Mouse (Mus musculus) ES-Bruce4 (cell line): Measurements from ENCODE around the gene Gprin1. TPM values are rescaled to one million over a fixed set of nuclear protein-coding genes. Genes with fewer than 3 reads are reported as not detected.
"Not testable (repeated sequence)": the region's sequence is repeated elsewhere in the genome, so short reads cannot be mapped to it uniquely, and the experiment has no call there.

ENCODE experiments used
- H3K27ac ChIP-seq: 2 replicates; pipeline ENCODE4 v1.5.1; 2012; ENCODE audit warnings: low read length, inconsistent platforms; ENCODE audit not compliant: insufficient read depth
- H3K27me3 ChIP-seq: 2 replicates; pipeline ENCODE4 v1.6.1; 2012; ENCODE audit warnings: mild to moderate bottlenecking, low read length, inconsistent platforms; ENCODE audit not compliant: control insufficient read depth, poor library complexity, insufficient read depth, severe bottlenecking
- H3K36me3 ChIP-seq: 2 replicates; pipeline ENCODE4 v1.6.1; 2012; ENCODE audit warnings: inconsistent platforms, mild to moderate bottlenecking, low read length, moderate library complexity; ENCODE audit not compliant: control insufficient read depth, poor library complexity, insufficient read depth, severe bottlenecking
- H3K4me1 ChIP-seq: one replicate; pipeline ENCODE4 v1.8.1; 2011; ENCODE audit warnings: low read length; ENCODE audit not compliant: control insufficient read depth, insufficient read depth
- H3K4me3 ChIP-seq: 2 replicates; pipeline ENCODE4 v1.5.1; 2011; ENCODE audit warnings: low read depth, mild to moderate bottlenecking, low read length
- H3K9ac ChIP-seq: 2 replicates; pipeline ENCODE4 v1.6.1; 2012; ENCODE audit warnings: low read depth, mild to moderate bottlenecking, inconsistent platforms; ENCODE audit not compliant: poor library complexity, severe bottlenecking
- H3K9me3 ChIP-seq: replicated peaks from 2 replicates; pipeline ENCODE4 v1.6.1; 2012; ENCODE audit warnings: mild to moderate bottlenecking, low read length, inconsistent platforms; ENCODE audit not compliant: control insufficient read depth, poor library complexity, insufficient read depth, severe bottlenecking
- CTCF ChIP-seq: IDR thresholded peaks from one replicate; pipeline ENCODE4 v1.8.1; 2011; ENCODE audit warnings: low read depth, low read length
- EP300 ChIP-seq: IDR thresholded peaks from 2 replicates; pipeline ENCODE4 v1.6.1; 2011; ENCODE audit warnings: low read depth, low read length; ENCODE audit not compliant: insufficient read depth
- POLR2A ChIP-seq: IDR thresholded peaks from one replicate; pipeline ENCODE4 v1.8.1; 2011; ENCODE audit warnings: low read length; ENCODE audit not compliant: insufficient read depth
- polyA plus RNA-seq: library from polyadenylated mRNA; stranded (reverse); fragments of >200 nt; gene quantifications from 2 replicates; pipeline ENCODE4 v1.2.4, GENCODE M21; 2011; ENCODE audit warnings: low read depth; ENCODE audit not compliant: missing spikeins, insufficient read depth, insufficient read length

Gene Gprin1
- polyA plus RNA-seq, 1 experiment, result not detected

DNA sequence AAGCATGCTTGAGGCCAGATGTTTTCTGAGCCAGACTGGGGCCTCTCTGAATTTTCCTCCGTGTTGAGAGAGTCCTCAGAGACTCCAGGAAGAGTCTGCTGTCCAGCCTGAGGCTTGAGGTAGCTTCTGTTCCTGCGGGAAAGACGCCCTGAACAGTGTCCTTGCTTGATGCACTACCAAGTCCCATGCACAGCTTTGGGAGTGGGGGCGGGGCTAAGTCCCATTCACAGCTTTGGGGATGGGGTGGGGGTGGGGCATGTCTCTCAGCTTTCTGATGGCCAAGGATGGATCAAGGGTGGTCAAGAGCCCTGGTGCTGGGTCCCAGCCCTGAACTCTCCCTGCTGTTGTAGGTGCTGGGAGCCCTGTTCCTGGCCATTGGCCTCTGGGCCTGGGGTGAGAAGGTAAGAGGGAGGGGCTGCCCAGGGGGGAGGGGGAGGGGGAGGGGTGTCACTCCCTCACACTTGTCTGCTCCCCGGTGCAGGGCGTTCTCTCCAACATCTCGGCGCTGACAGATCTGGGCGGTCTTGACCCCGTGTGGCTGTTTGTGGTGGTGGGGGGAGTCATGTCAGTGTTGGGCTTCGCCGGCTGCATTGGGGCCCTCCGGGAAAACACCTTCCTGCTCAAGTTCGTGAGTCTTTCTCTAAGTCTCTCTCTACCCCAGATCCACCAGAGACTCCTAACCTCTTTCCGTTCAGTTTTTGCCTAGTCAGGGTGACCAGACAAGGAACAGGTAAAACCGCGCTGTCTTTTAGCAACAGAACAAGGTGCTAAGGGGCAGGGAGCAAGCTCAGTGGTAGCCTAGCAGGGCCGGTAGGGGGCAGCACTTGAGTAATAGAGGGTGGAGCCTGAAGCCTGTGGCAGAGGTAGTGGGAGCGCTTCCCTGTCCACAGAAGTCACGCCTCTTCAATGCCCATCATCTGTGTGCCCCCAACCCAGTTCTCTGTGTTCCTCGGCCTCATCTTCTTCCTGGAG lies 42.9 kb upstream of the Gprin1 start:
- Histone ChIP-seq H3K4me1 (peaks cover 3% of the 10 kb centered on the region), H3K36me3 (no peaks in the 10 kb centered on the region), H3K4me3 (peak overlapping the region; percentile 17; the same call in 1 of the 2 replicates), H3K9ac (no peak overlapping the region), H3K27ac (peak overlapping the region; percentile 34; the same call in 1 of the 2 replicates), H3K9me3 (no peaks in the 10 kb centered on the region), H3K27me3 (no peaks in the 10 kb centered on the region)
- peak; percentile 82 for TF ChIP-seq CTCF
- TF ChIP-seq EP300, result peak; percentile 16; the same call in 1 of the 2 replicates
- no peak for TF ChIP-seq POLR2A

DNA sequence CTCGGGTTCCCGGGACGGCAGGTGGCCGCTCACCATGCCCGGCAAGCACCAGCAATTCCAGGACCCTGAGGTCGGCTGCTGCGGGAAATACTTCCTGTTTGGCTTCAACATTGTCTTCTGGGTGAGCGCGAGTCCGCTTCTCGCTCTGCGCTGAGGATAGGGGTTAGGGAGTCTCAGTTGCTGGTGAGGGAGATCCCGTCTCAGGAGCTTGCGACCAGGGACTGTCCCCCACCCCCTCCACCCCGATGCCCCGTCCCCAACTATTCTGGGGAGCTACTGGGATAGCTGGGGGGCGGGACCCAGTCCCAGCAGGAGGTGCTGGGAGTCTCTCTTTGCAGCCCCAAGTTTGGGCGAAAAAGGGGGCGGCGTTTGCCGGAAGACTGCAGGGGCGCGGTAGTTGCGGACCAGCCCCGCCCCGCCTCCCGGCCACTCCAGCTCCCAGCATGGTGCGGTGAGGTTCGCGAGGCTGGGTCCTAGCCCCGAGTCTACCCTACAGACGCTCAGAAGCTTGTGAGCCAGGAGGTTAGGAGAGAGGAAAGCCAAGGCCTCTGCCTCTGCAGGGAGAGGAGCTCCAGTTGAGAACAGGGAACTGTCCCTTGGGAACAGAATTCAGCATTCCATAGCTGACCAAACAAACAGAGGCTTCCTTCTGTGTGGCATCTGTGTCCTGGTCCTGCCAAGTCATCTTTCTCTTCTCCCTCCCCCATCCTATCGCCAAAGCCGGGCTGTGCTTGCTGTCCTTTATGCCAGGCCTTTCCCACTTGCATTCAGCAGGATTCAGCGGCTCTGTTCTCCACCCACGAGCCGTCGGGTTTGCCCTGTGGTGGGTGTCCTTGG lies 40.1 kb upstream of the Gprin1 start:
- Histone ChIP-seq H3K27me3 (no peaks in the 10 kb centered on the region), H3K27ac (no peak overlapping the region)
- TF ChIP-seq EP300 (0 out of 2 replicates have a peak, but pooled peaks have one; percentile 10), CTCF (no peak)

DNA sequence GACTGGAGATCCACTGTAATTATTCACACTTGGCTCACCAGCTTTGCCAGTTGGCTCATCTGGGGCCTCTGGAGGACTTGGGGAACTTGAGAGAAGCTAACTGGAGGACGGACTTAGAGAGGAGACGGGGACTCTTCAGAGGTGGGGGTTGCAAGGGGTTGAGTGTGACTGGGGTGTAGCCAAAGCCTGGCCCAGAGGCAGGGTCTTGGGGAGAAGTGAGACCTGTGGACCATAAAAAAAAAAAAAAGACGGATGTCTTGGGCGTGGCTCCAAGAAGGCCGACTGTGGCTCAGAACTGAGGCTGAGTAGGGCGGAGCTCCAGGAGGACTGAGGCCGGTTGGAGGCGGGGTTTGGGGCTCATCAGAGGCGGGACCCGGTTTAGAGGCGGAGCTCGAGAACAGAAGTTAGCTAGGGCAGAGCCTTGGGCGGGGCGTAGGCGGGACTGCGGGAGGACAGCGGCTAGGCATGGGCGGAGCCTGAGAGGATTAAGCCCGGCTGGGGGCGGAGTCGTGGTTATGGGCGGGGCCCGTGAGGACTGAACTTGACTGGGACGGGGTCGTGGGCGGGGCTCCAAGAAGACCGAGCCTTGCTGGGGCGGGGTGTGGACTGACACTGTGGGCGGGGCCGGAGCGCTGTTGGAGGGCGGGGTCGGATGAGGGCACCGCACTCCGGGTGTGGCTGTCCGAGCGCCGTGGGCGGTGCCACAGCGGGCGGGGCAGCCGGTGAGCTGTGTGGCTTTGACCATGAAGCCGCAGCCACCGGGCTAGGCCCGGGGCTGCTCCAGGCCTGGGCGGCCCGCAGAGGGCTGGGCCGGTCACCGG lies 39.3 kb upstream of the Gprin1 start, which contains the start of gene Tspan17:
Gene Tspan17 (plus strand): TSS at position 638 of the 821 bp plus-strand sequence.
- TF ChIP-seq POLR2A (no peak), CTCF (no peak), EP300 (no peak)
- peak within 1 kb of the TSS; percentile 49 for H3K9ac ChIP-seq
- H3K9me3 ChIP-seq, result no peaks in the 10 kb centered on the region
- H3K4me1 ChIP-seq, result peaks cover 3% of the 10 kb centered on the region
- H3K27me3 ChIP-seq, result no peaks in the 10 kb centered on the region
- H3K36me3 ChIP-seq, result no peaks in the 10 kb centered on the region
- H3K27ac ChIP-seq, result no peak within 1 kb of the TSS
- peak within 1 kb of the TSS; percentile 76 for H3K4me3 ChIP-seq

More for the DNA sequence above, 40.1 kb upstream of the Gprin1 start:
- H3K9ac ChIP-seq, result peak overlapping the region; percentile 49
- H3K4me3 ChIP-seq, result peak overlapping the region; percentile 76
- peaks cover 3% of the 10 kb centered on the region for H3K4me1 ChIP-seq
- H3K36me3 ChIP-seq, result no peaks in the 10 kb centered on the region
- no peaks in the 10 kb centered on the region for H3K9me3 ChIP-seq

DNA sequence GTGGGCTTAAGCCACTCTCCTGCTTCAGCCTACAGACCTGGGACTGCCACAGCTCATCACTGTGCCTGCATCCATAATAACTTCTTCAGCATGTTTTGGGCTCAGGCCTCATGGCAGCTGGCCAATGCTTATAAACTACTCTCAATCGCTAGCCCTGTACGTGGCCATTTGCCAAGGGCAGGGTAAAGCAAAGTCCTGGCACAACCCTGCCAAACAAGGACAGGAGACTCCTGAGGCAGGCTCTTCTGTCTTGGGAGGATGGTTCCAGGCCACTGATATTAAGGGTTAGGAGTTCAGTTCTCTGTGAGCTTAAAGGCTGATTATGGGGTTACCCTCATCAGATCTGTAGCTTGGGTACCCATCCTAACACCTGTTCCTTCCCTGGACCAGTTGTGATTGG lies 37.9 kb upstream of the Gprin1 start:
- H3K27me3 ChIP-seq, H3K36me3 ChIP-seq, H3K4me3 ChIP-seq, H3K9me3 ChIP-seq, H3K9ac ChIP-seq, H3K27ac ChIP-seq, H3K4me1 ChIP-seq: not testable (repeated sequence)

DNA sequence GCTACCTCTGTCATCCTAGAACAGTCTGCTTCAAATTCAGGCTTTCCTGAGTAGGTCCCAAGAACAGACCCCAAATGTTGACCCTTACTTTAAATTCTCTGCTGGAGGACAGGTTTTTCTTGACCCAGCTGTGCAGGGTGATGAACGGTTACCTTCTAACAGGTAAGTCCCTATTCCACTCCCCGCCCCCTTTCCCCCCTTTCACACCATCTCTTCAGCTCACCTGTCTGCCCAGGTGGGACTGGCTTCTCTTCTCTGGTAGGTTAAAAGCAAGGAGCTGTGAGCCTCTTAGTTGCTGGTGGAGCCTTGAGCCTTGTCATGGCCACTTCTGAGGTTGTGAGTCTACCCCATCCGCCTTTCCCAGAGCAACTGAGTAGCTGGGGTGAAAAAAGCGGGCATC lies 34.0 kb upstream of the Gprin1 start, which contains the start of gene Eif4e1b:
Gene Eif4e1b (plus strand): TSS at position 301 of the 400 bp plus-strand sequence.
- Histone ChIP-seq H3K4me3 (no peak within 1 kb of the TSS), H3K9me3 (no peaks in the 10 kb centered on the region; the same call in 1 of the 2 replicates), H3K9ac (no peak within 1 kb of the TSS), H3K36me3 (no peaks in the 10 kb centered on the region), H3K4me1 (peaks cover 2% of the 10 kb centered on the region), H3K27me3 (no peaks in the 10 kb centered on the region), H3K27ac (peak within 1 kb of the TSS; percentile 3; the same call in 1 of the 2 replicates)
- TF ChIP-seq POLR2A (no peak), EP300 (no peak), CTCF (no peak)
